Mouse (Mus musculus) embryonic fibroblast, embryonic 13.5 days (primary cell): Measurements from ENCODE around the gene C1ra. TPM values are rescaled to one million over a fixed set of nuclear protein-coding genes. Genes with fewer than 3 reads are reported as not detected.

ENCODE experiments used
- H3K27ac ChIP-seq: 2 replicates; pipeline ENCODE4 v1.5.1; 2012; ENCODE audit warnings: low read length, control low read depth, inconsistent platforms; ENCODE audit not compliant: insufficient read depth
- H3K4me1 ChIP-seq: 2 replicates; pipeline ENCODE4 v1.6.1; 2011; ENCODE audit warnings: low read length; ENCODE audit not compliant: control insufficient read depth, insufficient read depth
- H3K4me3 ChIP-seq: 2 replicates; pipeline ENCODE4 v1.5.1; 2011; ENCODE audit warnings: mild to moderate bottlenecking, control low read depth, low read length; ENCODE audit not compliant: insufficient read depth
- CTCF ChIP-seq: IDR thresholded peaks from 2 replicates; pipeline ENCODE4 v1.5.1; 2011; ENCODE audit warnings: mild to moderate bottlenecking, control low read depth, low read length, moderate library complexity, borderline replicate concordance; ENCODE audit not compliant: insufficient read depth
- POLR2A ChIP-seq: IDR thresholded peaks from 2 replicates; pipeline ENCODE4 v1.6.1; 2011; ENCODE audit warnings: low read depth, mild to moderate bottlenecking, control low read depth, low read length, moderate library complexity
- polyA plus RNA-seq: library from polyadenylated mRNA; stranded (reverse); fragments of >200 nt; gene quantifications from 2 replicates; pipeline ENCODE4 v1.2.4, GENCODE M21; 2011; ENCODE audit warnings: low read depth; ENCODE audit not compliant: missing spikeins, insufficient read length

The C1ra gene
- polyA plus RNA-seq, 1 experiment: 30.1 TPM

GRCm38 (mm10) chr6:124485414-124486144, 26.6 kb upstream of the C1ra start:
- TF ChIP-seq CTCF (no peak), POLR2A (no peak)
- Histone ChIP-seq H3K4me1 (peaks cover 9% of the 10 kb centered on the region), H3K4me3 (no peak overlapping the region), H3K27ac (peak overlapping the region; percentile 95)

GRCm38 (mm10) chr6:124487509-124487908, 24.7 kb upstream of the C1ra start:
- Histone ChIP-seq H3K4me3 (no peak overlapping the region), H3K27ac (no peak overlapping the region)
- TF ChIP-seq POLR2A (no peak), CTCF (no peak)

GRCm38 (mm10) chr6:124488952-124489351, 23.3 kb upstream of the C1ra start:
- Histone ChIP-seq H3K27ac (no peak overlapping the region), H3K4me1 (peaks cover 9% of the 10 kb centered on the region), H3K4me3 (no peak overlapping the region)
- TF ChIP-seq POLR2A: no peak
- no peak for TF ChIP-seq CTCF

More at GRCm38 (mm10) chr6:124487509-124487908, 24.7 kb upstream of the C1ra start:
- H3K4me1 ChIP-seq: peaks cover 9% of the 10 kb centered on the region

- H3K4me3 ChIP-seq: no peak overlapping the region
- H3K4me1 ChIP-seq: peaks cover 2% of the 10 kb centered on the region
- no peak overlapping the region for H3K27ac ChIP-seq
- TF ChIP-seq CTCF: no peak
- TF ChIP-seq POLR2A: no peak
These were observed 20.8 kb upstream of the C1ra start for GRCm38 (mm10) chr6:124491427-124491826.

GRCm38 (mm10) chr6:124492842-124493561, 19.2 kb upstream of the C1ra start, which contains the start of gene C1rl:
Gene C1rl, plus strand, starts transcription at chr6:124493113.
- H3K27ac ChIP-seq: peak within 1 kb of the TSS; percentile 34
- no peak within 1 kb of the TSS for H3K4me3 ChIP-seq
- H3K4me1 ChIP-seq: no peaks in the 10 kb centered on the region; the same call in 1 of the 2 replicates
- peak; percentile 42; the same call in 1 of the 2 replicates for TF ChIP-seq CTCF
- peak; percentile 46 for TF ChIP-seq POLR2A

- Histone ChIP-seq H3K27ac (peak overlapping the region; percentile 34; the same call in 1 of the 2 replicates), H3K4me3 (no peak overlapping the region), H3K4me1 (no peaks in the 10 kb centered on the region; the same call in 1 of the 2 replicates)
- no peak for TF ChIP-seq POLR2A
- TF ChIP-seq CTCF: no peak
These were observed 18.3 kb upstream of the C1ra start for GRCm38 (mm10) chr6:124493886-124494285.

- no peak for TF ChIP-seq CTCF
- Histone ChIP-seq H3K27ac (no peak overlapping the region), H3K4me3 (no peak overlapping the region), H3K4me1 (peaks cover 3% of the 10 kb centered on the region; the same call in 1 of the 2 replicates)
These were observed 16.2 kb upstream of the C1ra start for GRCm38 (mm10) chr6:124496054-124496453.

GRCm38 (mm10) chr6:124499914-124500566, 12.2 kb upstream of the C1ra start:
- H3K27ac ChIP-seq: no peak overlapping the region
- H3K4me3 ChIP-seq: no peak overlapping the region
- TF ChIP-seq CTCF (no peak), POLR2A (no peak)
- H3K4me1 ChIP-seq: peaks cover 3% of the 10 kb centered on the region; the same call in 1 of the 2 replicates

GRCm38 (mm10) chr6:124501473-124501872, 10.7 kb upstream of the C1ra start:
- no peak overlapping the region for H3K27ac ChIP-seq
- H3K4me3 ChIP-seq: no peak overlapping the region
- TF ChIP-seq POLR2A: no peak
- H3K4me1 ChIP-seq: peaks cover 3% of the 10 kb centered on the region; the same call in 1 of the 2 replicates

GRCm38 (mm10) chr6:124502021-124502420, 10.2 kb upstream of the C1ra start:
- H3K27ac ChIP-seq: no peak overlapping the region
- H3K4me1 ChIP-seq: peaks cover 3% of the 10 kb centered on the region; the same call in 1 of the 2 replicates
- no peak overlapping the region for H3K4me3 ChIP-seq
- TF ChIP-seq CTCF (no peak), POLR2A (no peak)
